Mouse (Mus musculus) stomach, embryonic 16.5 days (tissue): Measurements from ENCODE around the gene Znhit6. TPM values are rescaled to one million over a fixed set of nuclear protein-coding genes. Genes with fewer than 3 reads are reported as not detected.

Source experiments
- ATAC-seq: fragments of 200-750 bp; cut with Nextera tagmentation; 2 replicates; pipeline ENCODE4 v1.8.0; 2017; ENCODE audit warnings: moderate number of reproducible peaks, moderate TSS enrichment; ENCODE audit not compliant: insufficient read depth, low FRiP score
- H3K27ac ChIP-seq: fragments of 300-500 bp; sonication (generic); 2 replicates; pipeline ENCODE4 v1.5.1; 2014; ENCODE audit warnings: low read length
- H3K27me3 ChIP-seq: fragments of 300-500 bp; sonication (generic); 2 replicates; pipeline ENCODE4 v1.6.1; 2014; ENCODE audit warnings: low read length, control low read depth, mixed read lengths; ENCODE audit not compliant: control insufficient read depth, insufficient read depth
- H3K36me3 ChIP-seq: fragments of 300-500 bp; sonication (generic); 2 replicates; pipeline ENCODE4 v1.6.1; 2014; ENCODE audit warnings: low read length; ENCODE audit not compliant: control insufficient read depth, insufficient read depth
- H3K4me1 ChIP-seq: fragments of 300-500 bp; sonication (generic); 2 replicates; pipeline ENCODE4 v1.6.1; 2014; ENCODE audit warnings: low read length, control low read depth, mixed read lengths; ENCODE audit not compliant: control insufficient read depth, insufficient read depth
- H3K4me2 ChIP-seq: fragments of 300-500 bp; sonication (generic); 2 replicates; pipeline ENCODE4 v1.6.1; 2014; ENCODE audit warnings: low read depth, low read length, mixed read lengths
- H3K4me3 ChIP-seq: fragments of 300-500 bp; sonication (generic); replicated peaks from 2 replicates; pipeline ENCODE4 v1.5.1; 2014; ENCODE audit warnings: mild to moderate bottlenecking, low read length
- H3K9ac ChIP-seq: fragments of 300-500 bp; sonication (generic); 2 replicates; pipeline ENCODE4 v1.6.1; 2014; ENCODE audit warnings: low read length
- H3K9me3 ChIP-seq: fragments of 300-500 bp; sonication (generic); replicated peaks from 2 replicates; pipeline ENCODE4 v1.6.1; 2016; ENCODE audit warnings: low read length, control low read depth; ENCODE audit not compliant: control insufficient read depth
- WGBS: fragments of 180-500 bp; shearing (Covaris S2); extraction: QIAGEN DNeasy Blood & Tissue Kit; methylation state at CpG from one replicate; pipeline ENCODE4 v1.1.7; 2014; 5-methylcytosine and 5-hydroxymethylcytosine counted together
- polyA plus RNA-seq: library from polyadenylated mRNA; unstranded; fragments of >200 nt; fragmentation: Nextera tagmentation; extraction: Ambion mirVana; gene quantifications from 2 replicates; pipeline ENCODE4 v1.2.1, GENCODE M21; 2015

The Znhit6 gene
- polyA plus RNA-seq, 1 experiment from 2014 or later = 27.3 TPM

DNA sequence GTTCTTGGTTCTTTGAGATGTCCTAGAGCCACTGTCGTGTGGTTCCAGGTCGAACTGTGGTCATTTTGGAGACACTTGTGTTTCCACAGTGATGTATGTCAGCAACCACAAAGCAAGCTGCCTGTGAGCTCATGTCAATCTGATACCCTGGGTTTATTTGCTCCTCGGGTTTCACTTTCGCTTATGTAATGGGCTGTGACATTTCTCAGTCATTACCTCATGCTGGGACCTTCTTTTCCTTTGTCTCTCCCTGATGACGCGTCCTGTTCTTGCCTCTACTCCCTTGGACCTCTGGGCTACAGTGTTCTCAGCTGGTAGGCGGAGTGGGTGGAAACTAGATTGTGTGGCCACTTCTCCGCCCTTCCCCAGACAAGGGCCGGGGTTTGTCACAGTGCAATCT, 42.3 kb downstream of the Znhit6 start:
- no peak overlapping the region for H3K9ac ChIP-seq
- H3K4me2 ChIP-seq = no peak overlapping the region
- WGBS = 65% methylated on average over 9 of the region's 9 CpGs
- ATAC-seq = peak; percentile 41; the same call in 1 of the 2 replicates
- H3K4me3 ChIP-seq = no peak overlapping the region
- peaks cover 13% of the 10 kb centered on the region for H3K4me1 ChIP-seq
- H3K9me3 ChIP-seq = no peaks in the 10 kb centered on the region
- no peaks in the 10 kb centered on the region for H3K36me3 ChIP-seq
- H3K27ac ChIP-seq = no peak overlapping the region
- no peaks in the 10 kb centered on the region for H3K27me3 ChIP-seq

DNA sequence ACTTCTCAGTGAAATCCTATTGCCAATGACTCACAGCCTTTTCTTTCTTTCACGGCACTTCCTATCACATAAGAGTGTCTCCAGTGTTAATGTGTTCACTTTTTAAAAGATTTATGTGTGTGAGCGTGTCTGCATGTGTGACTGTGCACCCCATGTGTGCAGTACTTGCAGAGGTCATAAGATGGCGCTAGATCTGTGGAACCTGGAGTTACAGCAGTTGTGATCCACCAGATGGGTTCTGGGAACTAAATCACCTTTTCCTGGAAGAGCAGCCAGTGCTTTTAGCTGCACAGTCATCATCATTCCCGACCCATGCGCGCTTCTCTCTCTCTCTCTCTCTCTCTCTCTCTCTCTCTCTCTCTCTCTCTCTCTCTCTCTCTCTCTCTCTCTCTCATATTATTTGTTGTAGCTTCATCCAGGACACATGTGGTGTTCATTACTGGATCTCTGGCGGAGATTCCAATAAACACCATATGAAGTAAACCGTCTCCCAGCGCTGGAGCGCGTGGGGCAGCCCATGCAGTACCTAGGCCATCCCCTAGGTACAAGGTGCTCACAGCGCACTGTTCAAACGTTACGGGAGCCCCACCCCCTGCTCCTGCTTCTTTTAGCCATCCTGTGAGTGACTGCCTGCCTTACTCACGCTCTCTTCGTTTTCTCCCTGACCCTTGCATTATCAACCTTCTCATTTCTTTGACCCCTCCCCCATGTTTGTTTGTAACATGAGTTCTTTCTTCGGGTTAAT, 43.8 kb downstream of the Znhit6 start:
- Histone ChIP-seq H3K4me1 (peaks cover 6% of the 10 kb centered on the region), H3K36me3 (no peaks in the 10 kb centered on the region), H3K9ac (no peak overlapping the region), H3K27ac (no peak overlapping the region), H3K4me3 (no peak overlapping the region), H3K27me3 (no peaks in the 10 kb centered on the region), H3K9me3 (no peaks in the 10 kb centered on the region), H3K4me2 (no peak overlapping the region)
- ATAC-seq = no peak
- 89% methylated on average over 17 of the region's 17 CpGs for WGBS

DNA sequence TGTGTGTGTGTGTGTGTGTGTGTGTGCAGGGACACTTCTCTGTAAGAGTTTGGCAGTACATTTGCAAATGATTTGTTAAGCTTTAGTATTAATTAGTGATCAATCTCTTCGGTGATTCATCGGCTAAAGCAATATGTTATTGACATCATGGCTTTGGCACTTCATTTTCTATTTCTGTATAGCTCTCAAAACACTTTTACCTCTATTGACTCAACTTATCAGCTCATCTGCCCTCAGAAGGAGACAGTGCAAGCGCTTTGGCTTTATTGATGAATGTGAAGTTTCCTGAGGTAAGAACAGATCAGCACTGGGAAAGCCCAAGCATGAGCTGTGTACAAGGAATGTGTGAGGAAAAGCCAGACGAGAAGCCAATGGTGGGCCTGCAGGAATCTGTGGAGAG, 45.2 kb downstream of the Znhit6 start:
- Histone ChIP-seq H3K9ac (no peak overlapping the region), H3K27me3 (no peaks in the 10 kb centered on the region), H3K4me1 (no peaks in the 10 kb centered on the region), H3K9me3 (no peaks in the 10 kb centered on the region), H3K4me3 (no peak overlapping the region), H3K27ac (no peak overlapping the region), H3K36me3 (no peaks in the 10 kb centered on the region), H3K4me2 (no peak overlapping the region)
- 64% methylated on average over 4 of the region's 4 CpGs for WGBS
- ATAC-seq = no peak

GRCm38 (mm10) chr3:145623047-145623446, 47.0 kb downstream of the Znhit6 start:
- Histone ChIP-seq H3K9me3 (no peaks in the 10 kb centered on the region), H3K27me3 (no peaks in the 10 kb centered on the region), H3K4me1 (no peaks in the 10 kb centered on the region), H3K27ac (no peak overlapping the region), H3K4me3 (no peak overlapping the region), H3K9ac (no peak overlapping the region), H3K4me2 (no peak overlapping the region), H3K36me3 (no peaks in the 10 kb centered on the region)
- 68% methylated on average over 12 of the region's 12 CpGs for WGBS
- no peak for ATAC-seq

GRCm38 (mm10) chr3:145624786-145625185, 48.8 kb downstream of the Znhit6 start:
- ATAC-seq = no peak
- H3K9me3 ChIP-seq = no peaks in the 10 kb centered on the region
- no peak overlapping the region for H3K4me3 ChIP-seq
- H3K27me3 ChIP-seq = no peaks in the 10 kb centered on the region
- WGBS = 81% methylated on average over 4 of the region's 4 CpGs
- H3K36me3 ChIP-seq = no peaks in the 10 kb centered on the region
- no peak overlapping the region for H3K9ac ChIP-seq
- no peak overlapping the region for H3K27ac ChIP-seq
- H3K4me1 ChIP-seq = peaks cover 7% of the 10 kb centered on the region; the same call in 1 of the 2 replicates
- H3K4me2 ChIP-seq = no peak overlapping the region

DNA sequence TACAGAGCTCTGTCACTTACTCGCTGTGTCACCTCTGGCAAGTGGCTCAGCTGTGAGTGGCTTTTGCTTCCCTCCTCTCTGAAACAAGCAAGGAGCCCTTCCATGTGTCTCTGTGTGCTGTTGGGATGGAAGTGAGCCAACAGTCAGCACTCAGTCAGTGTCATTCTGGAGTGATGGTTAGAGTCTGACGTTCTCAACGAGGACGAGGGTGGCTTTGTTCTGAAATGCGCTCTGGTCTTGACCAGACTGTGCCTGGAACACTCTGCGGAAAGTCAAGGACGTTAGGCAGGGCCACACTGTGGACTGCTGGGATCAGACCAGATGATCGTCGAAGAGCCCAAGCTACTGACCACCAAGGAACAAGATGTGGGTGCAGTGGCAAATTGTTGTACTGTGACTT, 49.5 kb downstream of the Znhit6 start:
- Histone ChIP-seq H3K27me3 (no peaks in the 10 kb centered on the region), H3K9me3 (no peaks in the 10 kb centered on the region), H3K4me2 (no peak overlapping the region), H3K4me1 (peaks cover 7% of the 10 kb centered on the region; the same call in 1 of the 2 replicates), H3K4me3 (no peak overlapping the region), H3K27ac (no peak overlapping the region), H3K9ac (no peak overlapping the region), H3K36me3 (no peaks in the 10 kb centered on the region)
- WGBS = 78% methylated on average over 9 of the region's 9 CpGs
- ATAC-seq = no peak

DNA sequence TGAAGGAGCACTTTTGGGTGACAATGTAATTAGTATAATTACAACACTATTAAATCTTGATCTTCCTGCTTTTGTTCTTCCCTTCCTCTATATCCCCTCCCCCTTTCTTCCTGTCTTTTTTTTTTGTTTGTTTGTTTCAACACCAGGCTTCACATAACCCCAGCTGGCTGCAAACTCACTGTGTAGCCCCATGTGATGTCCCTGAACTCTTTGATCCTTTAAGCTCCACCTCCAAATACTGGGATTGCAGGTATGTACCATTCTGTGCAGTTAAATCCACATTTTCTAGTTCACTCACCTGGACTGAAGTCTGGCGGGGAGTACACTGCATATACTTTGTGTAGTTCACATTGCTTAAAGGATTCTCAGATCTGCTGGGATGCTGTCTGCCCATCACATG, 50.1 kb downstream of the Znhit6 start:
- Histone ChIP-seq H3K4me2 (no peak overlapping the region), H3K27ac (no peak overlapping the region), H3K4me3 (no peak overlapping the region), H3K9ac (no peak overlapping the region), H3K9me3 (no peaks in the 10 kb centered on the region), H3K36me3 (no peaks in the 10 kb centered on the region), H3K27me3 (no peaks in the 10 kb centered on the region), H3K4me1 (peaks cover 7% of the 10 kb centered on the region; the same call in 1 of the 2 replicates)
- ATAC-seq = no peak
- 87% methylated on average over 1 of the region's 1 CpGs for WGBS

DNA sequence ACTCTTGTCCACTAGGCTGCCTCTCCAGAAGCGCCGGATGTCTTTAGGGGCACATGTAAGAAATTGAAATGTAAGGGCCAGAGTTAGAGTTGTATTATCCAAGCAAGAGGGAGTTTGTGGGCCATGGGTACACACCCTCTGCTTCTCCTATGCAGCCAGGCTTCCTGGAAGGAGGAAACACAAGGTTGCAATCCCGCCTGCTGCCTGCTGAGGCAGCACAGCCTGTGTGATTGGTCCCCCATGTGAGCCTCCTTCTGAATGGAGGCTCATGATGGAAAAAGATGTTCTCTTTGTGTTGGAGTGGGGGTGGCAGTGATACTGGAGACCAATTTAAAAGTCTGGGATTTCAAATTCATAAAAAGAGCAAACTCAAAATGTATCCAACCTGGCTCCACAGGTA, 51.8 kb downstream of the Znhit6 start:
- H3K36me3 ChIP-seq = no peaks in the 10 kb centered on the region
- no peak overlapping the region for H3K4me3 ChIP-seq
- ATAC-seq = no peak
- H3K9me3 ChIP-seq = no peaks in the 10 kb centered on the region
- H3K9ac ChIP-seq = no peak overlapping the region
- H3K27me3 ChIP-seq = no peaks in the 10 kb centered on the region
- 85% methylated on average over 3 of the region's 3 CpGs for WGBS
- H3K27ac ChIP-seq = no peak overlapping the region
- H3K4me1 ChIP-seq = peaks cover 10% of the 10 kb centered on the region
- H3K4me2 ChIP-seq = no peak overlapping the region

GRCm38 (mm10) chr3:145628643-145629042, 52.6 kb downstream of the Znhit6 start:
- no peak overlapping the region for H3K27ac ChIP-seq
- H3K4me1 ChIP-seq = peaks cover 15% of the 10 kb centered on the region
- 54% methylated on average over 5 of the region's 5 CpGs for WGBS
- no peak overlapping the region for H3K9ac ChIP-seq
- no peaks in the 10 kb centered on the region for H3K27me3 ChIP-seq
- ATAC-seq = no peak
- no peaks in the 10 kb centered on the region for H3K9me3 ChIP-seq
- H3K4me2 ChIP-seq = no peak overlapping the region
- H3K36me3 ChIP-seq = no peaks in the 10 kb centered on the region
- H3K4me3 ChIP-seq = no peak overlapping the region
